Mouse (Mus musculus) adrenal gland, postnatal 14 days (tissue): ENCODE results near the gene B3galnt2. TPM values are rescaled to one million over a fixed set of nuclear protein-coding genes. Genes with fewer than 3 reads are reported as not detected.
"Not testable (repeated sequence)": the region's sequence is repeated elsewhere in the genome, so short reads cannot be mapped to it uniquely, and the experiment has no call there.

Source experiments
- DNase-seq: peaks from one replicate; pipeline ENCODE4 v3.0.0; 2021; ENCODE audit warnings: mixed read lengths
- long read RNA-seq, 2 experiments: library from polyadenylated mRNA; stranded (forward); transcript quantifications; one replicate each; pipeline ENCODE4 v2.0.0; 2021
- total RNA-seq: library from RNA; stranded (reverse); gene quantifications from 2 replicates; pipeline ENCODE4 v1.2.3, GENCODE M21; 2021

The B3galnt2 gene
- 19.2 and 21.1 TPM in 2 replicates for total RNA-seq
- long read RNA-seq, experiment 1, transcript B3galnt2-201 (12 exons, 3,892 nt): major isoform, 17 of 32 reads
- long read RNA-seq, experiment 1, partial matches to known transcripts: 1 of 32 reads
- long read RNA-seq, experiment 1, other reads (novel, unspliced or antisense): 14 of 32 reads
- long read RNA-seq, experiment 2, transcript B3galnt2-201 (12 exons, 3,892 nt): major isoform, 14 of 24 reads
- long read RNA-seq, experiment 2, partial matches to known transcripts: 1 of 24 reads
- long read RNA-seq, experiment 2, other reads (novel, unspliced or antisense): 7 of 24 reads

- peak; percentile 98 for DNase-seq
These were observed at the start of gene B3galnt2 for GRCm38 (mm10) chr13:13953874-13954832. TSS of gene B3galnt2 (plus strand) at chr13:13954469.

- no peak for DNase-seq
These were observed 42.9 kb upstream of the B3galnt2 start for GRCm38 (mm10) chr13:13911341-13911740.

GRCm38 (mm10) chr13:13919396-13919795 is 34.9 kb upstream of the B3galnt2 start:
- DNase-seq: no peak

- no peak for DNase-seq
These were observed 31.7 kb upstream of the B3galnt2 start for GRCm38 (mm10) chr13:13922526-13922925.

GRCm38 (mm10) chr13:13929982-13930381 is 24.3 kb upstream of the B3galnt2 start:
- DNase-seq: no peak

GRCm38 (mm10) chr13:13954931-13955330 is 662 bp downstream of the B3galnt2 start:
- DNase-seq: peak; percentile 77

- DNase-seq: no peak
These were observed 2.4 kb downstream of the B3galnt2 start for GRCm38 (mm10) chr13:13956686-13957085.

- no peak for DNase-seq
These were observed 5.9 kb downstream of the B3galnt2 start for GRCm38 (mm10) chr13:13960211-13960610.

GRCm38 (mm10) chr13:13961046-13961445 is 6.8 kb downstream of the B3galnt2 start:
- no peak for DNase-seq

- DNase-seq: no peak
These were observed 11.2 kb downstream of the B3galnt2 start for GRCm38 (mm10) chr13:13965388-13965964.

- DNase-seq: no peak
These were observed 11.9 kb downstream of the B3galnt2 start for GRCm38 (mm10) chr13:13966172-13966571.

GRCm38 (mm10) chr13:13968629-13969111 is 14.4 kb downstream of the B3galnt2 start:
- DNase-seq: no peak

GRCm38 (mm10) chr13:13969796-13970195 is 15.5 kb downstream of the B3galnt2 start:
- DNase-seq: no peak

- DNase-seq: not testable (repeated sequence)
These were observed 27.6 kb downstream of the B3galnt2 start for GRCm38 (mm10) chr13:13981842-13982241.

- DNase-seq: no peak
These were observed 29.3 kb downstream of the B3galnt2 start for GRCm38 (mm10) chr13:13983523-13983922.

GRCm38 (mm10) chr13:13989135-13989534 is 34.9 kb downstream of the B3galnt2 start:
- DNase-seq: no peak

- no peak for DNase-seq
These were observed 36.1 kb downstream of the B3galnt2 start for GRCm38 (mm10) chr13:13990391-13990790.

GRCm38 (mm10) chr13:13993041-13993440 is 38.8 kb downstream of the B3galnt2 start:
- no peak for DNase-seq

- DNase-seq: peak; percentile 9
These were observed 40.8 kb downstream of the B3galnt2 start for GRCm38 (mm10) chr13:13995046-13995445.

- no peak for DNase-seq
These were observed 43.2 kb downstream of the B3galnt2 start for GRCm38 (mm10) chr13:13997476-13997875.

- peak; percentile 50 for DNase-seq
These were observed 48.4 kb downstream of the B3galnt2 start for GRCm38 (mm10) chr13:14002706-14003105.

- peak; percentile 21 for DNase-seq
These were observed 49.8 kb downstream of the B3galnt2 start for GRCm38 (mm10) chr13:14004086-14004485.

GRCm38 (mm10) chr13:14004999-14005398 is 50.7 kb downstream of the B3galnt2 start:
- no peak for DNase-seq
